In genomic region chr4:127021989-127022626, GRCm38 (mm10) we compare ENCODE assay signal across 8 mouse cellular contexts. TPM values are rescaled to one million over a fixed set of nuclear protein-coding genes. Genes with fewer than 3 reads are reported as not detected.
DNase-seq lines count a peak whose midpoint lies in the region; ATAC-seq and TF ChIP-seq lines count a peak whose summit lies in the region.

No protein-coding gene starts in this region.

- peak; percentile 66 for ATAC-seq in heart, embryonic 14.5 days (ENCODE audit: insufficient number of reproducible peaks, insufficient read depth, low FRiP score, low read depth)
- peak; percentile 68 for ATAC-seq in liver, embryonic 14.5 days (ENCODE audit: insufficient read depth)
- peak; percentile 53 for ATAC-seq in neural tube, embryonic 11.5 days (ENCODE audit: insufficient read depth, low FRiP score, low TSS enrichment)
- ATAC-seq in stomach, postnatal 0 days (ENCODE audit: low FRiP score, low TSS enrichment), result peak; percentile 86

- peak overlapping the region; percentile 76 for H3K4me3 ChIP-seq in brown adipose tissue, adult 24 weeks (ENCODE audit: insufficient read depth, low read depth, low read length)
- peak overlapping the region; percentile 85 to 100 for H3K4me3 ChIP-seq in heart, embryonic 14.5 days (ENCODE audit: control insufficient read depth in 1 of 2, insufficient read depth in 1 of 2, low read depth in 1 of 2, low read length in 2 of 2)
- H3K4me3 ChIP-seq in liver, embryonic 14.5 days (ENCODE audit: insufficient read depth in 1 of 2, low read depth in 2 of 2, low read length in 2 of 2), result peak overlapping the region; percentile 83 to 94
- H3K4me3 ChIP-seq in neural tube, embryonic 11.5 days (ENCODE audit: low read depth, low read length), result peak overlapping the region; percentile 100
- H3K4me3 ChIP-seq in stomach, postnatal 0 days (ENCODE audit: low read depth, low read length), result peak overlapping the region; percentile 100

- H3K27ac ChIP-seq in brown adipose tissue, adult 24 weeks (replicated peaks; ENCODE audit: low read depth, low read length), result peak overlapping the region; percentile 89
- peak overlapping the region; percentile 90 to 94 for H3K27ac ChIP-seq in heart, embryonic 14.5 days (replicated peaks in 1 of 2; ENCODE audit: control insufficient read depth in 1 of 2, insufficient read depth in 1 of 2, low read depth in 2 of 2, low read length in 2 of 2)
- peak overlapping the region; percentile 71 for H3K27ac ChIP-seq in liver, embryonic 14.5 days
- peak overlapping the region; percentile 97 for H3K27ac ChIP-seq in neural tube, embryonic 11.5 days (ENCODE audit: low read depth, low read length)
- peak overlapping the region; percentile 99 for H3K27ac ChIP-seq in stomach, postnatal 0 days (replicated peaks)

- 0 out of 2 replicates have a peak, but pooled peaks have one; percentile 18 for TF ChIP-seq EP300 in liver, embryonic 14.5 days (IDR thresholded peaks at IDR 0.05; ENCODE audit: low read depth)
- no peak for TF ChIP-seq EP300 in stomach, postnatal 0 days (optimal IDR thresholded peaks at IDR 0.05)

- H3K27me3 ChIP-seq in heart, embryonic 14.5 days (ENCODE audit: control insufficient read depth, insufficient read depth, low read length), result no peaks in the 10 kb centered on the region
- no peaks in the 10 kb centered on the region for H3K27me3 ChIP-seq in liver, embryonic 14.5 days (ENCODE audit: control insufficient read depth, insufficient read depth, low read length)
- H3K27me3 ChIP-seq in neural tube, embryonic 11.5 days (ENCODE audit: control insufficient read depth, insufficient read depth, low read length), result no peaks in the 10 kb centered on the region
- H3K27me3 ChIP-seq in stomach, postnatal 0 days (ENCODE audit: control insufficient read depth, insufficient read depth, low read length), result no peaks in the 10 kb centered on the region

- peak; percentile 95 for DNase-seq in CD4-positive, CD25-positive, alpha-beta regulatory T cell, adult 2 months (ENCODE audit: low read depth, low spot score)
- DNase-seq in fibroblast of lung, adult 2 months (ENCODE audit: low read depth), result peak; percentile 65
- peak; percentile 85 to 95 for DNase-seq in kidney, postnatal 25 days
- peak; percentile 78 to 85 (median 79) for DNase-seq in liver, embryonic 14.5 days (ENCODE audit: low read depth in 3 of 3, low spot score in 3 of 3)
- peak; percentile 92 for DNase-seq in neural tube, embryonic 11.5 days (ENCODE audit: low spot score)
- DNase-seq in stomach, postnatal 0 days (ENCODE audit: low spot score), result peak; percentile 93

- no peaks in the 10 kb centered on the region for H3K9me3 ChIP-seq in heart, embryonic 14.5 days (ENCODE audit: control insufficient read depth, low read length)
- H3K9me3 ChIP-seq in liver, embryonic 14.5 days (ENCODE audit: control insufficient read depth, low read length), result no peaks in the 10 kb centered on the region
- no peaks in the 10 kb centered on the region for H3K9me3 ChIP-seq in neural tube, embryonic 11.5 days (ENCODE audit: control insufficient read depth, low read length)
- no peaks in the 10 kb centered on the region for H3K9me3 ChIP-seq in stomach, postnatal 0 days (ENCODE audit: control insufficient read depth, low read length)

- H3K9ac ChIP-seq in heart, embryonic 14.5 days (ENCODE audit: low read length), result peak overlapping the region; percentile 100
- peak overlapping the region; percentile 97 for H3K9ac ChIP-seq in liver, embryonic 14.5 days (replicated peaks)
- peak overlapping the region; percentile 100 for H3K9ac ChIP-seq in neural tube, embryonic 11.5 days (ENCODE audit: low read length)
- H3K9ac ChIP-seq in stomach, postnatal 0 days (ENCODE audit: low read length), result peak overlapping the region; percentile 100

- peaks cover 48% of the 10 kb centered on the region for H3K36me3 ChIP-seq in heart, embryonic 14.5 days (ENCODE audit: control insufficient read depth, insufficient read depth, low read length)
- H3K36me3 ChIP-seq in liver, embryonic 14.5 days (replicated peaks; ENCODE audit: control insufficient read depth, insufficient read depth, low read depth), result peaks cover 48% of the 10 kb centered on the region
- peaks cover 7% of the 10 kb centered on the region; the same call in 1 of the 2 replicates for H3K36me3 ChIP-seq in neural tube, embryonic 11.5 days (ENCODE audit: control insufficient read depth, insufficient read depth, low read length)
- peaks cover 10% of the 10 kb centered on the region; the same call in 1 of the 2 replicates for H3K36me3 ChIP-seq in stomach, postnatal 0 days (ENCODE audit: control insufficient read depth, insufficient read depth, low read length)

- WGBS in heart, embryonic 14.5 days, result under 1% methylated on average over 52 of the region's 53 CpGs
- WGBS in liver, embryonic 14.5 days (ENCODE audit: insufficient replicate concordance), result under 1% methylated on average over 53 of the region's 53 CpGs
- WGBS in neural tube, embryonic 11.5 days, result 0% methylated on average over 53 of the region's 53 CpGs
- under 1% methylated on average over 48 of the region's 53 CpGs for WGBS in stomach, postnatal 0 days

- TF ChIP-seq CTCF in liver, embryonic 14.5 days (IDR thresholded peaks at IDR 0.05; ENCODE audit: low read depth), result peak; percentile 49
- peak; percentile 61 for TF ChIP-seq CTCF in stomach, postnatal 0 days (IDR thresholded peaks at IDR 0.05; ENCODE audit: low read depth)

- peak overlapping the region; percentile 86 for H3K4me2 ChIP-seq in heart, embryonic 14.5 days (ENCODE audit: low read length)
- H3K4me2 ChIP-seq in liver, embryonic 14.5 days (ENCODE audit: low read depth), result peak overlapping the region; percentile 98
- H3K4me2 ChIP-seq in neural tube, embryonic 11.5 days (ENCODE audit: low read depth), result peak overlapping the region; percentile 84
- peak overlapping the region; percentile 86 for H3K4me2 ChIP-seq in stomach, postnatal 0 days (replicated peaks; ENCODE audit: low read depth)

- no peaks in the 10 kb centered on the region; the same call in 1 of the 2 replicates for H3K4me1 ChIP-seq in brown adipose tissue, adult 24 weeks (ENCODE audit: control insufficient read depth, insufficient read depth, insufficient read length, low read length)
- H3K4me1 ChIP-seq in heart, embryonic 14.5 days (ENCODE audit: control insufficient read depth in 2 of 2, insufficient read depth in 2 of 2, low read length in 2 of 2), result peaks cover 0 to 22% of the 10 kb centered on the region in 2 experiments; a peak in 2 of 4 replicates
- H3K4me1 ChIP-seq in liver, embryonic 14.5 days (replicated peaks; ENCODE audit: control insufficient read depth in 2 of 2, insufficient read depth in 2 of 2, low read length in 1 of 2), result peaks cover 11 to 23% of the 10 kb centered on the region in 2 experiments
- peaks cover 13% of the 10 kb centered on the region for H3K4me1 ChIP-seq in neural tube, embryonic 11.5 days (ENCODE audit: control insufficient read depth, insufficient read depth, low read length)
- H3K4me1 ChIP-seq in stomach, postnatal 0 days (replicated peaks; ENCODE audit: control insufficient read depth, insufficient read depth), result peaks cover 3% of the 10 kb centered on the region; the same call in 1 of the 2 replicates

RNA-seq across cellular contexts. Expression of gene Sfpq, which starts 1.0 kb away (rescaled TPM):
- polyA plus RNA-seq in brown adipose tissue, adult 24 weeks (2012; ENCODE audit: insufficient read depth, insufficient read length, missing spikeins), result 88.9 and 120 TPM in 2 replicates
- 62.5 and 76.1 TPM in 2 replicates for polyA plus RNA-seq in heart, embryonic 14.5 days (2014; fragmentation: Nextera tagmentation; extraction: Ambion mirVana)
- polyA plus RNA-seq in liver, embryonic 14.5 days (2012; rRNA removed), result 36.8 and 89.3 TPM in 2 replicates
- polyA plus RNA-seq in liver, embryonic 14.5 days (2014; fragmentation: Nextera tagmentation; extraction: Ambion mirVana), result 34.6 and 35.5 TPM in 2 replicates
- polyA plus RNA-seq in neural tube, embryonic 11.5 days (2014; fragmentation: Nextera tagmentation; extraction: Ambion mirVana), result 155 and 163 TPM in 2 replicates
- polyA plus RNA-seq in stomach, postnatal 0 days (2015; fragmentation: Nextera tagmentation; extraction: Ambion mirVana), result 41.5 and 42.9 TPM in 2 replicates

RNA-seq across cellular contexts. Expression of gene Zmym1, which starts 38.8 kb away (rescaled TPM):
- polyA plus RNA-seq in brown adipose tissue, adult 24 weeks (2012; ENCODE audit: insufficient read depth, insufficient read length, missing spikeins), result 2.8 and 5.0 TPM in 2 replicates
- polyA plus RNA-seq in heart, embryonic 14.5 days (2014; fragmentation: Nextera tagmentation; extraction: Ambion mirVana), result 15.0 and 18.2 TPM in 2 replicates
- polyA plus RNA-seq in liver, embryonic 14.5 days (2012; rRNA removed), result 2.0 and 4.0 TPM in 2 replicates
- polyA plus RNA-seq in liver, embryonic 14.5 days (2014; fragmentation: Nextera tagmentation; extraction: Ambion mirVana), result 9.8 and 10.2 TPM in 2 replicates
- 33.5 and 37.9 TPM in 2 replicates for polyA plus RNA-seq in neural tube, embryonic 11.5 days (2014; fragmentation: Nextera tagmentation; extraction: Ambion mirVana)
- 4.8 and 5.3 TPM in 2 replicates for polyA plus RNA-seq in stomach, postnatal 0 days (2015; fragmentation: Nextera tagmentation; extraction: Ambion mirVana)

RNA-seq across cellular contexts. Expression of gene Zmym4, which starts 54.2 kb away (rescaled TPM):
- 5.8 and 9.0 TPM in 2 replicates for polyA plus RNA-seq in brown adipose tissue, adult 24 weeks (2012; ENCODE audit: insufficient read depth, insufficient read length, missing spikeins)
- polyA plus RNA-seq in heart, embryonic 14.5 days (2014; fragmentation: Nextera tagmentation; extraction: Ambion mirVana), result 15.9 and 17.8 TPM in 2 replicates
- 2.3 and 2.8 TPM in 2 replicates for polyA plus RNA-seq in liver, embryonic 14.5 days (2012; rRNA removed)
- 2.6 and 3.2 TPM in 2 replicates for polyA plus RNA-seq in liver, embryonic 14.5 days (2014; fragmentation: Nextera tagmentation; extraction: Ambion mirVana)
- polyA plus RNA-seq in neural tube, embryonic 11.5 days (2014; fragmentation: Nextera tagmentation; extraction: Ambion mirVana), result 24.2 and 30.4 TPM in 2 replicates
- polyA plus RNA-seq in stomach, postnatal 0 days (2015; fragmentation: Nextera tagmentation; extraction: Ambion mirVana), result 6.7 and 7.1 TPM in 2 replicates

RNA-seq across cellular contexts. Expression of gene Zmym6, which starts 55.1 kb away (rescaled TPM):
- polyA plus RNA-seq in brown adipose tissue, adult 24 weeks (2012; ENCODE audit: insufficient read depth, insufficient read length, missing spikeins), result 5.2 and 11.3 TPM in 2 replicates
- 15.3 and 15.7 TPM in 2 replicates for polyA plus RNA-seq in heart, embryonic 14.5 days (2014; fragmentation: Nextera tagmentation; extraction: Ambion mirVana)
- 3.1 and 3.7 TPM in 2 replicates for polyA plus RNA-seq in liver, embryonic 14.5 days (2012; rRNA removed)
- 1.9 TPM in 2 replicates for polyA plus RNA-seq in liver, embryonic 14.5 days (2014; fragmentation: Nextera tagmentation; extraction: Ambion mirVana)
- polyA plus RNA-seq in neural tube, embryonic 11.5 days (2014; fragmentation: Nextera tagmentation; extraction: Ambion mirVana), result 28.3 and 30.0 TPM in 2 replicates
- 5.1 and 6.6 TPM in 2 replicates for polyA plus RNA-seq in stomach, postnatal 0 days (2015; fragmentation: Nextera tagmentation; extraction: Ambion mirVana)

Comparison
In these comparisons a context has a peak if more than half of its experiments do, and no peak if none do; other contexts are left out.
1. Peak in every context shown above with its lines: DNase-seq, ATAC-seq, H3K4me3 ChIP-seq and H3K27ac ChIP-seq.